Mouse (Mus musculus) embryonic facial prominence, embryonic 12.5 days (tissue): Measurements from ENCODE around the gene Tmem232. TPM values are rescaled to one million over a fixed set of nuclear protein-coding genes. Genes with fewer than 3 reads are reported as not detected.

Experiments
- microRNA-seq: library from miRNA; unstranded; fragments of <30 nt; microRNA quantifications from one replicate; pipeline ENCODE4, GENCODE M21; 2017
- polyA plus RNA-seq: library from polyadenylated mRNA; unstranded; fragments of >200 nt; fragmentation: Nextera tagmentation; extraction: Ambion mirVana; gene quantifications from 2 replicates; pipeline ENCODE4 v1.2.1, GENCODE M21; 2016

The Tmem232 gene
- polyA plus RNA-seq, 1 experiment from 2014 or later, result 0.24 TPM

Small RNA genes within 50 kb of the gene (microRNA-seq; reads per million reads assigned to microRNA genes)
- gene Gm25731, result not detected

Other genes with a start within 250 kb of the Tmem232 start
- gene Vapa, start 72.8 kb upstream of the Tmem232 start, polyA plus RNA-seq, result 208 and 216 TPM in 2 replicates
- 0.14 TPM in 1 of 2 replicates, not detected in the other for gene Txndc2, start 101.4 kb upstream of the Tmem232 start, polyA plus RNA-seq
- 66.0 and 66.7 TPM in 2 replicates for gene Rab31, start 232.0 kb upstream of the Tmem232 start, polyA plus RNA-seq
- gene Ppp4r1, start 241.8 kb upstream of the Tmem232 start, polyA plus RNA-seq, result 54.5 and 57.7 TPM in 2 replicates